Mouse (Mus musculus) limb, embryonic 12.5 days (tissue): Measurements from ENCODE around the gene Cenpm. TPM values are rescaled to one million over a fixed set of nuclear protein-coding genes. Genes with fewer than 3 reads are reported as not detected.
"Not testable (repeated sequence)": the region's sequence is repeated elsewhere in the genome, so short reads cannot be mapped to it uniquely, and the experiment has no call there.

Experiments
- ATAC-seq: fragments of 200-750 bp; cut with Nextera tagmentation; 2 replicates; pipeline ENCODE4 v1.8.0; 2017; ENCODE audit warnings: low read depth, moderate TSS enrichment; ENCODE audit not compliant: insufficient number of reproducible peaks, insufficient read depth, low FRiP score, low TSS enrichment
- H3K27ac ChIP-seq: fragments of 300-500 bp; sonication (generic); 2 replicates; pipeline ENCODE4 v1.5.1; 2016; ENCODE audit warnings: mild to moderate bottlenecking, moderate library complexity
- H3K27me3 ChIP-seq: fragments of 300-500 bp; sonication (generic); 2 replicates; pipeline ENCODE4 v1.6.1; 2016; ENCODE audit warnings: mild to moderate bottlenecking, moderate library complexity
- H3K36me3 ChIP-seq: fragments of 300-500 bp; sonication (generic); 2 replicates; pipeline ENCODE4 v1.6.1; 2016; ENCODE audit warnings: mild to moderate bottlenecking, moderate library complexity
- H3K4me1 ChIP-seq: fragments of 300-500 bp; sonication (generic); replicated peaks from 2 replicates; pipeline ENCODE4 v1.6.1; 2016
- H3K4me2 ChIP-seq: fragments of 300-500 bp; sonication (generic); 2 replicates; pipeline ENCODE4 v1.6.1; 2016; ENCODE audit warnings: mild to moderate bottlenecking, moderate library complexity
- H3K4me3 ChIP-seq: fragments of 300-500 bp; sonication (generic); replicated peaks from 2 replicates; pipeline ENCODE4 v1.5.1; 2016; ENCODE audit warnings: mild to moderate bottlenecking
- H3K9ac ChIP-seq: fragments of 300-500 bp; sonication (generic); replicated peaks from 2 replicates; pipeline ENCODE4 v1.6.1; 2016; ENCODE audit warnings: mild to moderate bottlenecking, moderate library complexity
- H3K9me3 ChIP-seq: fragments of 300-500 bp; sonication (generic); 2 replicates; pipeline ENCODE4 v1.6.1; 2016; ENCODE audit warnings: mild to moderate bottlenecking, moderate library complexity
- WGBS: fragments of 180-500 bp; shearing (Covaris S2); methylation state at CpG from one replicate; pipeline ENCODE4 v1.1.7; 2016; 5-methylcytosine and 5-hydroxymethylcytosine counted together
- polyA plus RNA-seq: library from polyadenylated mRNA; unstranded; fragments of >200 nt; fragmentation: Nextera tagmentation; extraction: Ambion mirVana; gene quantifications from 2 replicates; pipeline ENCODE4 v1.2.1, GENCODE M21; 2016

Cenpm gene
- polyA plus RNA-seq, 1 experiment from 2014 or later: 75.5 TPM

- Histone ChIP-seq H3K9me3 (no peaks in the 10 kb centered on the region), H3K4me1 (peaks cover 10% of the 10 kb centered on the region), H3K36me3 (no peaks in the 10 kb centered on the region), H3K27ac (no peak overlapping the region), H3K4me2 (no peak overlapping the region), H3K9ac (no peak overlapping the region), H3K27me3 (peaks cover 40% of the 10 kb centered on the region), H3K4me3 (no peak overlapping the region)
- WGBS: 4% methylated on average over 5 of the region's 5 CpGs
- ATAC-seq: no peak
Measured at GRCm38 (mm10) chr15:82271201-82271600, 26.7 kb upstream of the Cenpm start.

DNA sequence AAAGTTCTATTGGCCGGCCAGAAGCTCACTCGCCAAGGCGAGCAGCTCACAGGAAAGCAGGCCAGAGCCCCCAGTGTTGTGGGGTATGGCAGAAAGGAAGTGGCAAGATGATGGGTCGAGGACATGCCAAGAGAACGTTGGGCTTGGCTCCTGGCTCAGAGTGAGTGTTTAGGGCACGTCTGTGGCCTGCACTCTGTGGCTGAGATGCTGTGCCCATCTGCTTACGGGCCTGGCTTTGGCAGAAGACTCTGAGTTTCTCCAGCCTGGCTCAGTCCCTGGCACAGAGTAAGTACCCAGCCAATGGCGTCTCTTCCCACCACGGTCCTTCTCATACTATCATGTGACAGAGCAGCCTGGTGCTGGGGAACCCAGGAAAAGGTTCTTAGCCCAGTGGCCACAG lies 24.2 kb upstream of the Cenpm start:
- peaks cover 28% of the 10 kb centered on the region for H3K27me3 ChIP-seq
- H3K4me2 ChIP-seq: no peak overlapping the region
- H3K27ac ChIP-seq: no peak overlapping the region
- no peak overlapping the region for H3K4me3 ChIP-seq
- ATAC-seq: no peak
- no peaks in the 10 kb centered on the region for H3K9me3 ChIP-seq
- H3K9ac ChIP-seq: no peak overlapping the region
- peaks cover 4% of the 10 kb centered on the region; the same call in 1 of the 2 replicates for H3K4me1 ChIP-seq
- no peaks in the 10 kb centered on the region for H3K36me3 ChIP-seq
- WGBS: 87% methylated on average over 9 of the region's 9 CpGs

DNA sequence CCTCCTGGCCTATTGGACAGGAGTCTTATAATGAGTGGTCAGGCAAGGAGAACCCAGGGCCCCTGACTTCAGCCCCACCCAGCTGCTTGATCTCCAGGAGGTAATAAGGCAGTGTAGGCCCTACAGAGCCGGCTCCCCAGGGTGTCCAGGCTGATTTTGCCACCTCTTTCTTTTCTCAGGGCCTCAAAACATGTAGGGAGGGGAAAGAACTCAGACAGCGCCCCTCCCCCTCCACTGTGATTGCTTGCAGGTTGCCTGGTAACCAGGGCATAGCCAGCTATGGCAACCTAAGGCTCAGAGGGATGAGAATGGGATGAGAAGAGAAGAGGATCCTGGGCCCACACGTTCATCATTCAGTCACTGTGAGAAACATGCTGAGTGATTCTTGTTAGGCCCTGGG lies 23.6 kb upstream of the Cenpm start:
- H3K4me3 ChIP-seq: no peak overlapping the region
- H3K36me3 ChIP-seq: no peaks in the 10 kb centered on the region
- no peak overlapping the region for H3K27ac ChIP-seq
- H3K4me2 ChIP-seq: no peak overlapping the region
- no peaks in the 10 kb centered on the region for H3K9me3 ChIP-seq
- H3K27me3 ChIP-seq: peaks cover 22% of the 10 kb centered on the region
- WGBS: 25% methylated on average over 3 of the region's 3 CpGs
- peaks cover 4% of the 10 kb centered on the region; the same call in 1 of the 2 replicates for H3K4me1 ChIP-seq
- no peak for ATAC-seq
- no peak overlapping the region for H3K9ac ChIP-seq

DNA sequence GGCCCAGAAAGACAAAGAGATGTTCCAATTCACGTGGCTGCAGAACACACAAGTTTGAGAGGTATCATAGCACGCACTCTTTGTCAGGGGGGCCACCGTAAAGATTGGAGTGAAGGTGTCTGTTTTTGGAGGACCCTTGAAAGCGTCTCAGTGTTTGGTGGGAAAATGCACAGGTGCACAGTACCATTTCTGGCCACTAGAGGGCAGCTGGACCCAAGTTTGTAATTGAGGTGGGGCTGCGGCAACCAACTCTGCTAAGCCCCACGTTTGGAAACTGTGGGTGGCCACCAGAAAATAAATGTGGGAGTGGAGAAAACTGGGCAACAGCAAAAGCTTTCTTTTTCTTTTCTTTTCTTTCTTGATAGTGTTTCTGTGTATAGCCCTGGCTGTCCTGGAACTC lies 21.8 kb upstream of the Cenpm start:
- H3K9ac ChIP-seq: no peak overlapping the region
- H3K27me3 ChIP-seq: peaks cover 5% of the 10 kb centered on the region
- H3K4me3 ChIP-seq: no peak overlapping the region
- peaks cover 4% of the 10 kb centered on the region; the same call in 1 of the 2 replicates for H3K4me1 ChIP-seq
- no peak overlapping the region for H3K4me2 ChIP-seq
- H3K27ac ChIP-seq: no peak overlapping the region
- H3K9me3 ChIP-seq: no peaks in the 10 kb centered on the region
- 12% methylated on average over 6 of the region's 6 CpGs for WGBS
- H3K36me3 ChIP-seq: no peaks in the 10 kb centered on the region
- no peak for ATAC-seq

DNA sequence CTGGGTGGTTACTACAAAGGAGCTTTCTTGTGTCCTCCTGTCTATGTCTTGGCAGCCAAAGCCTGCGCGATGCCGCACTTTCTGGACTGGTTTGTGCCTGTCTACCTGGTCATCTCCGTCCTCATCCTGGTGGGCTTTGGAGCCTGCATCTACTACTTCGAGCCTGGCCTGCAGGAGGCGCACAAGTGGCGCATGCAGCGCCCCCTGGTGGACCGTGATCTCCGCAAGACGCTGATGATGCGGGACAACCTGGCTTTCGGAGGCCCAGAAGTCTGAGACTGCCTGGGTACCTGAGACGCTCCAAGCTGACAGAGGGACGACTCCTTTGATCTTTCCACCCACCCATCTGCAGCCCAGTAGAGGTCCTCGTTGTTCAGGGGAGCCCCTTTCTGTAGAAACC lies 15.0 kb upstream of the Cenpm start:
- Histone ChIP-seq H3K9me3 (no peaks in the 10 kb centered on the region), H3K4me3 (no peak overlapping the region), H3K27me3 (peaks cover 16% of the 10 kb centered on the region), H3K9ac (no peak overlapping the region), H3K4me2 (no peak overlapping the region), H3K27ac (no peak overlapping the region), H3K4me1 (peaks cover 7% of the 10 kb centered on the region; the same call in 1 of the 2 replicates), H3K36me3 (no peaks in the 10 kb centered on the region)
- WGBS: 8% methylated on average over 16 of the region's 16 CpGs
- ATAC-seq: no peak

- 27% methylated on average over 10 of the region's 10 CpGs for WGBS
- Histone ChIP-seq H3K4me1 (peaks cover 7% of the 10 kb centered on the region; the same call in 1 of the 2 replicates), H3K9me3 (no peaks in the 10 kb centered on the region), H3K9ac (no peak overlapping the region; the same call in 1 of the 2 replicates), H3K4me2 (peak overlapping the region; percentile 27), H3K27me3 (peaks cover 12% of the 10 kb centered on the region), H3K36me3 (no peaks in the 10 kb centered on the region), H3K27ac (no peak overlapping the region), H3K4me3 (0 out of 2 replicates have a peak overlapping the region, but pooled peaks have one; percentile 4)
- no peak for ATAC-seq
Measured at GRCm38 (mm10) chr15:82255944-82256383, 11.4 kb upstream of the Cenpm start.

- no peak overlapping the region for H3K9ac ChIP-seq
- no peak for ATAC-seq
- no peak overlapping the region for H3K27ac ChIP-seq
- WGBS: 57% methylated on average over 4 of the region's 4 CpGs
- H3K4me2 ChIP-seq: no peak overlapping the region
- H3K4me1 ChIP-seq: peaks cover 7% of the 10 kb centered on the region; the same call in 1 of the 2 replicates
- H3K4me3 ChIP-seq: no peak overlapping the region
- H3K27me3 ChIP-seq: peaks cover 12% of the 10 kb centered on the region
- H3K9me3 ChIP-seq: no peaks in the 10 kb centered on the region
- no peaks in the 10 kb centered on the region for H3K36me3 ChIP-seq
Measured at GRCm38 (mm10) chr15:82255248-82255647, 10.7 kb upstream of the Cenpm start.

DNA sequence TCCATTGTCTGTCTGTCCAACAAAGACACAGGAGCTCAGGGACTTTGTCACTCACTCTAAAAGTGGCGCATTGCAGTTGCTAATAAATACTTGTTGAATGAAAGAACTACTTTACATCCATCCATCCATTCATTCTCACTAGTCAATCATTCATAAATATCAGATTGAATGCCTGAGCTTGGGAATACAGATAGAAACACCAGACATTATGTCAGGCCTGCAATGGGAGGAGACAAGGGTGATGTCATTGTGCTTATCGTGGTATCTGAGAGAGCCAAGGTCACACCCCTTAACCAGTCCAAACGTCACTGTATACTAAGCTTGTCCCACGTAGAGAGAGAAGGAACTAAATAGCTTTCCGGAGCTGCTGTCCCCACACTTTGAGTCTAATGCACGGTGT lies 7.5 kb upstream of the Cenpm start, which contains the start of gene 1500009C09Rik:
Gene 1500009C09Rik (plus strand): TSS at position 301 of the 400 bp plus-strand sequence.
- H3K4me1 ChIP-seq: peaks cover 7% of the 10 kb centered on the region; the same call in 1 of the 2 replicates
- 89% methylated on average over 6 of the region's 6 CpGs for WGBS
- no peak for ATAC-seq

GRCm38 (mm10) chr15:82251579-82251978 lies 7.0 kb upstream of the Cenpm start:
- no peaks in the 10 kb centered on the region; the same call in 1 of the 2 replicates for H3K27me3 ChIP-seq
- H3K9me3 ChIP-seq: no peaks in the 10 kb centered on the region
- no peak overlapping the region for H3K4me2 ChIP-seq
- no peak overlapping the region for H3K27ac ChIP-seq
- H3K9ac ChIP-seq: no peak overlapping the region
- H3K36me3 ChIP-seq: no peaks in the 10 kb centered on the region
- no peak for ATAC-seq
- H3K4me3 ChIP-seq: no peak overlapping the region
- 92% methylated on average over 3 of the region's 3 CpGs for WGBS
- peaks cover 7% of the 10 kb centered on the region; the same call in 1 of the 2 replicates for H3K4me1 ChIP-seq

More for the DNA sequence above, 7.5 kb upstream of the Cenpm start, which contains the start of gene 1500009C09Rik:
- peaks cover 2% of the 10 kb centered on the region; the same call in 1 of the 2 replicates for H3K27me3 ChIP-seq
- no peak within 1 kb of the TSS for H3K4me2 ChIP-seq
- no peak within 1 kb of the TSS for H3K27ac ChIP-seq
- H3K9ac ChIP-seq: no peak within 1 kb of the TSS
- H3K9me3 ChIP-seq: no peaks in the 10 kb centered on the region
- H3K4me3 ChIP-seq: no peak within 1 kb of the TSS
- no peaks in the 10 kb centered on the region for H3K36me3 ChIP-seq

GRCm38 (mm10) chr15:82247131-82247776 lies 2.7 kb upstream of the Cenpm start:
- WGBS: 86% methylated on average over 3 of the region's 3 CpGs
- H3K4me1 ChIP-seq: peaks cover 12% of the 10 kb centered on the region
- no peaks in the 10 kb centered on the region for H3K36me3 ChIP-seq
- H3K9me3 ChIP-seq: no peaks in the 10 kb centered on the region
- ATAC-seq: no peak
- no peak overlapping the region for H3K27ac ChIP-seq
- H3K27me3 ChIP-seq: no peaks in the 10 kb centered on the region
- no peak overlapping the region for H3K4me2 ChIP-seq
- H3K9ac ChIP-seq: no peak overlapping the region
- no peak overlapping the region for H3K4me3 ChIP-seq

DNA sequence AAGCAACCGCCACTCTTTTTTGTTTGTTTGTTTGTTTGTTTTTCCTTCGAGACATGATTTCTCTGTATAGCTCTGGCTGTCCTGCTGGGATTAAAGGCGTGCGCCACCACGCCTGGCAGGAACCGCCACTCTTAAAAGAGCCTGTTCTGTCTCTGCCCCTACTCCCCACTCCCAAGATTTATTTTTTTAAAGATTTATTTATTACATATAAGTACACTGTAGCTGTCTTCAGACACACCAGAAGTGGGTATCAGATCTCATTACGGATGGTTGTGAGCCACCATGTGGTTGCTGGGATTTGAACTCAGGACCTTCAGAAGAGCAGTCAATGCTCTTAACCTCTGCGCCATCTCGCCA lies 235 bp upstream of the Cenpm start:
- peak overlapping the region; percentile 93 for H3K4me2 ChIP-seq
- peak overlapping the region; percentile 70 for H3K9ac ChIP-seq
- not testable (repeated sequence) for H3K9me3 ChIP-seq, H3K27me3 ChIP-seq, H3K36me3 ChIP-seq, ATAC-seq
- peak overlapping the region; percentile 70 for H3K4me3 ChIP-seq
- 21% methylated on average over 9 of the region's 9 CpGs for WGBS
- peak overlapping the region; percentile 91 for H3K27ac ChIP-seq
- peaks cover 12% of the 10 kb centered on the region for H3K4me1 ChIP-seq
